Mouse (Mus musculus) MEL (cell line): Measurements from ENCODE around the gene Trpm4. TPM values are rescaled to one million over a fixed set of nuclear protein-coding genes. Genes with fewer than 3 reads are reported as not detected.

Experiments
- DNase-seq: peaks from one replicate; pipeline ENCODE4 v3.0.0; 2011; ENCODE audit warnings: low read depth, low spot score
- H3K27ac ChIP-seq: 2 replicates; pipeline ENCODE4 v1.5.1; 2012; ENCODE audit warnings: low read depth, mild to moderate bottlenecking, control low read depth, low read length, moderate library complexity; ENCODE audit not compliant: control insufficient read depth
- H3K27me3 ChIP-seq, 2 experiments: fragments of 150-350 bp in 1 of 2; sonication (generic) in 1 of 2; 2 replicates each; pipeline ENCODE4 v1.6.1; 2012; ENCODE audit warnings: low read length in 2 of 2, mild to moderate bottlenecking in 2 of 2, improper control_type of control experiment in 1 of 2, moderate library complexity in 1 of 2; ENCODE audit not compliant: insufficient read depth in 2 of 2, control insufficient read depth in 1 of 2
- H3K36me3 ChIP-seq, 2 experiments: 2 replicates each; pipeline ENCODE4 v1.6.1; 2012 to 2014; ENCODE audit warnings: low read length in 2 of 2, improper control_type of control experiment in 1 of 2, inconsistent platforms in 1 of 2, mild to moderate bottlenecking in 1 of 2; ENCODE audit not compliant: insufficient read depth in 2 of 2, control insufficient read depth in 1 of 2
- H3K4me1 ChIP-seq, 2 experiments: fragments of 150-350 bp in 1 of 2; sonication (generic) in 1 of 2; 2 replicates each; pipeline ENCODE4 v1.6.1; 2012; ENCODE audit warnings: low read length in 2 of 2, improper control_type of control experiment in 1 of 2, mild to moderate bottlenecking in 1 of 2; ENCODE audit not compliant: insufficient read depth in 2 of 2, control insufficient read depth in 1 of 2
- H3K4me3 ChIP-seq, 2 experiments: fragments of 150-350 bp in 1 of 2; sonication (generic) in 1 of 2; 2 replicates each; pipeline ENCODE4 v1.5.1; 2012; ENCODE audit warnings: low read depth in 2 of 2, low read length in 2 of 2, mild to moderate bottlenecking in 2 of 2, moderate library complexity in 2 of 2, control low read depth in 1 of 2, improper control_type of control experiment in 1 of 2; ENCODE audit not compliant: control insufficient read depth in 1 of 2, insufficient read depth in 1 of 2
- H3K79me2 ChIP-seq: 2 replicates; pipeline ENCODE4 v1.6.1; 2012; ENCODE audit warnings: mild to moderate bottlenecking, low read length, moderate library complexity; ENCODE audit not compliant: control insufficient read depth, poor library complexity, insufficient read depth
- H3K9ac ChIP-seq: 2 replicates; pipeline ENCODE4 v1.6.1; 2012; ENCODE audit warnings: low read depth, mild to moderate bottlenecking, control low read depth, low read length, moderate library complexity; ENCODE audit not compliant: control insufficient read depth, poor library complexity, severe bottlenecking
- H3K9me3 ChIP-seq: fragments of 150-350 bp; sonication (generic); replicated peaks from 2 replicates; pipeline ENCODE4 v1.6.1; 2012; ENCODE audit warnings: mild to moderate bottlenecking, low read length, improper control_type of control experiment, moderate library complexity; ENCODE audit not compliant: insufficient read depth
- CHD1 ChIP-seq: IDR thresholded peaks from 2 replicates; pipeline ENCODE4 v1.6.1; 2012; ENCODE audit warnings: low read depth, mild to moderate bottlenecking, inconsistent platforms, low read length, improper control_type of control experiment
- CHD2 ChIP-seq: IDR thresholded peaks from 2 replicates; pipeline ENCODE4 v1.6.1; 2011; ENCODE audit warnings: low read length, improper control_type of control experiment
- CTCF ChIP-seq, 3 experiments: IDR thresholded peaks in 2 of 3; conservative IDR thresholded peaks in 1 of 3; 2 replicates each; pipeline ENCODE4 v1.5.1; 2011 to 2012; ENCODE audit warnings: low read length in 3 of 3, low read depth in 2 of 3, mild to moderate bottlenecking in 2 of 3, improper control_type of control experiment in 1 of 3, inconsistent platforms in 1 of 3, mixed read lengths in 1 of 3, moderate library complexity in 1 of 3; ENCODE audit not compliant: control insufficient read depth in 1 of 3, insufficient read depth in 1 of 3, poor library complexity in 1 of 3, severe bottlenecking in 1 of 3
- ELF1 ChIP-seq: IDR thresholded peaks from 2 replicates; pipeline ENCODE4 v1.6.1; 2014; ENCODE audit warnings: low read depth, mild to moderate bottlenecking, inconsistent platforms, low read length, improper control_type of control experiment, moderate library complexity
- EP300 ChIP-seq, 2 experiments: IDR thresholded peaks; 2 replicates each; pipeline ENCODE4 v1.6.1; 2011; ENCODE audit warnings: improper control_type of control experiment in 2 of 2, low read length in 2 of 2, low read depth in 1 of 2, mild to moderate bottlenecking in 1 of 2
- GABPA ChIP-seq: IDR thresholded peaks from 2 replicates; pipeline ENCODE4 v1.6.1; 2012; ENCODE audit warnings: low read depth, mild to moderate bottlenecking, inconsistent platforms, low read length, improper control_type of control experiment, moderate library complexity
- GATA1 ChIP-seq: IDR thresholded peaks from 2 replicates; pipeline ENCODE4 v1.6.1; 2011; ENCODE audit warnings: low read depth, low read length, improper control_type of control experiment
- HCFC1 ChIP-seq: IDR thresholded peaks from 2 replicates; pipeline ENCODE4 v1.6.1; 2012; ENCODE audit warnings: low read depth, mild to moderate bottlenecking, inconsistent platforms, low read length, improper control_type of control experiment, moderate library complexity
- JUND ChIP-seq: IDR thresholded peaks from 2 replicates; pipeline ENCODE4 v1.6.1; 2011; ENCODE audit warnings: low read depth, mild to moderate bottlenecking, improper control_type of control experiment, low read length
- KAT2A ChIP-seq: conservative IDR thresholded peaks from 2 replicates; pipeline ENCODE4 v1.6.1; 2012; ENCODE audit warnings: low read depth, low read length, improper control_type of control experiment, inconsistent platforms
- MAFK ChIP-seq: IDR thresholded peaks from 2 replicates; pipeline ENCODE4 v1.6.1; 2011; ENCODE audit warnings: low read depth, mild to moderate bottlenecking, low read length, improper control_type of control experiment, borderline replicate concordance
- MAX ChIP-seq: IDR thresholded peaks from 2 replicates; pipeline ENCODE4 v1.6.1; 2011; ENCODE audit warnings: low read length, improper control_type of control experiment
- NRF1 ChIP-seq: IDR thresholded peaks from 2 replicates; pipeline ENCODE4 v1.6.1; 2014; ENCODE audit warnings: low read depth, mild to moderate bottlenecking, inconsistent platforms, low read length, improper control_type of control experiment, moderate library complexity; ENCODE audit not compliant: poor library complexity, insufficient read depth, severe bottlenecking
- POLR2A ChIP-seq, 2 experiments: IDR thresholded peaks; 2 replicates each; pipeline ENCODE4 v1.6.1; 2011 to 2012; ENCODE audit warnings: low read length in 2 of 2, mild to moderate bottlenecking in 2 of 2, control low read depth in 1 of 2, improper control_type of control experiment in 1 of 2, low read depth in 1 of 2, moderate library complexity in 1 of 2; ENCODE audit not compliant: control insufficient read depth in 1 of 2, insufficient read depth in 1 of 2, poor library complexity in 1 of 2
- POLR2AphosphoS2 ChIP-seq: IDR thresholded peaks from 2 replicates; pipeline ENCODE4 v1.6.1; 2011; ENCODE audit warnings: low read length, improper control_type of control experiment
- POLR2AphosphoS5 ChIP-seq: IDR thresholded peaks from 2 replicates; pipeline ENCODE4 v1.6.1; 2012; ENCODE audit warnings: low read depth, borderline replicate concordance, mild to moderate bottlenecking, inconsistent platforms, low read length, moderate library complexity, mixed read lengths
- RAD21 ChIP-seq: IDR thresholded peaks from 2 replicates; pipeline ENCODE4 v1.6.1; 2011; ENCODE audit warnings: mild to moderate bottlenecking, low read depth, low read length, improper control_type of control experiment
- SMC3 ChIP-seq: IDR thresholded peaks from 2 replicates; pipeline ENCODE4 v1.6.1; 2011; ENCODE audit warnings: low read depth, low read length, improper control_type of control experiment
- TAL1 ChIP-seq: IDR thresholded peaks from 2 replicates; pipeline ENCODE4 v1.6.1; 2012; ENCODE audit warnings: mild to moderate bottlenecking, inconsistent platforms, low read length, moderate library complexity, mixed read lengths
- TBP ChIP-seq: IDR thresholded peaks from 2 replicates; pipeline ENCODE4 v1.8.0; 2011; ENCODE audit warnings: low read depth, low read length, improper control_type of control experiment
- TCF12 ChIP-seq: IDR thresholded peaks from 2 replicates; pipeline ENCODE4 v1.6.1; 2014; ENCODE audit warnings: low read depth, mild to moderate bottlenecking, inconsistent platforms, low read length, improper control_type of control experiment, moderate library complexity
- USF2 ChIP-seq, 2 experiments: IDR thresholded peaks; 2 replicates each; pipeline ENCODE4 v1.6.1; 2011 to 2012; ENCODE audit warnings: improper control_type of control experiment in 2 of 2, low read length in 2 of 2, borderline replicate concordance in 1 of 2, inconsistent platforms in 1 of 2, low read depth in 1 of 2, mild to moderate bottlenecking in 1 of 2; ENCODE audit not compliant: insufficient read depth in 1 of 2
- ZC3H11A ChIP-seq: IDR thresholded peaks from 2 replicates; pipeline ENCODE4 v1.6.1; 2012; ENCODE audit warnings: low read depth, mild to moderate bottlenecking, inconsistent platforms, low read length, improper control_type of control experiment
- ZKSCAN1 ChIP-seq: IDR thresholded peaks from 2 replicates; pipeline ENCODE4 v1.6.1; 2012; ENCODE audit warnings: low read depth, mild to moderate bottlenecking, inconsistent platforms, low read length, improper control_type of control experiment, moderate library complexity
- ZNF384 ChIP-seq: IDR thresholded peaks from 2 replicates; pipeline ENCODE4 v1.6.1; 2012; ENCODE audit warnings: low read depth, mild to moderate bottlenecking, inconsistent platforms, low read length, improper control_type of control experiment
- polyA plus RNA-seq, 2 experiments: library from polyadenylated mRNA; stranded (reverse) in 1 of 2; unstranded in 1 of 2; fragments of >175 nt in 1 of 2; fragments of >200 nt in 1 of 2; gene quantifications; 2 replicates each; pipeline versions ENCODE4 v1.2.1 to v1.2.4; 2012; ENCODE audit warnings: low replicate concordance in 2 of 2, low read depth in 1 of 2; ENCODE audit not compliant: insufficient read length in 2 of 2, insufficient read depth in 1 of 2, missing spikeins in 1 of 2
- total RNA-seq: library from RNA; depleted of rRNA; stranded (reverse); fragments of 300-350 nt; gene quantifications from 2 replicates; pipeline ENCODE4 v1.2.3, GENCODE M21; 2012

Gene Trpm4
- total and polyA plus RNA-seq, 3 experiments = 4.8 to 6.9 TPM; not detected in 1

DNA sequence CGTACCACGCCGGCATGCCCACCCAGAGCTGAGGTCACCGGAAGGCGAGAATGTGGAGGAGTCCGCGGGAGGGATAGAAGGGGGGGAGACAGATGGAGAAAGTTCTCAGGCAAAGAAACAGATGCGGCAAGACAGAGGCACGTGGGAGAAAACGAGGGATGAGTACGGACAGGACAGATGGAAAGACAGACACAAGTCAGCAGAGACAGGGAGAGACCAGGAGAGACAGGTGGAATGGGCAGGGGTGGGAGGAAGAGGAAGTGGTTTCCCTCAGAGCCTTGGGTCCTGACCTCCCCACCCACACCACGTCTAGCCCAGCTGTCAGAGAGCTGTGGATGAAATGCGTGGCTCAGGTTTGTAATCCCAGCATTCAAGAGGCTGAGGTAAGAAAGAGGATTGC is 13.3 kb upstream of the Trpm4 start:
- Histone ChIP-seq H3K9ac (no peak overlapping the region), H3K9me3 (no peaks in the 10 kb centered on the region), H3K27me3 (no peaks in the 10 kb centered on the region), H3K4me3 (no peak overlapping the region), H3K27ac (no peak overlapping the region), H3K36me3 (no peaks in the 10 kb centered on the region), H3K4me1 (peaks cover 0 to 2% of the 10 kb centered on the region in 2 experiments; a peak in 3 of 4 replicates), H3K79me2 (no peaks in the 10 kb centered on the region)
- TF ChIP-seq TBP = no peak
- no peak for TF ChIP-seq POLR2A (IDR thresholded peaks at IDR 0.05; ENCODE audit: control insufficient read depth in 1 of 2, insufficient read depth in 1 of 2, low read depth in 1 of 2, low read length in 2 of 2, poor library complexity in 1 of 2)
- TF ChIP-seq GABPA = no peak
- no peak for TF ChIP-seq MAX
- TF ChIP-seq ZC3H11A = no peak
- no peak for TF ChIP-seq ZKSCAN1
- DNase-seq = no peak

- H3K36me3 ChIP-seq = peaks cover 0 to 5% of the 10 kb centered on the region in 2 experiments; a peak in 1 of 4 replicates
- peaks cover 5 to 24% of the 10 kb centered on the region in 2 experiments for H3K4me1 ChIP-seq
- no peak overlapping the region for H3K27ac ChIP-seq
- H3K27me3 ChIP-seq = no peaks in the 10 kb centered on the region
- no peak overlapping the region for H3K9ac ChIP-seq
- TF ChIP-seq HCFC1 = no peak
- TF ChIP-seq TCF12 = no peak
- TF ChIP-seq POLR2AphosphoS5 = no peak
- no peak for TF ChIP-seq TAL1
- no peak for TF ChIP-seq CHD1
- TF ChIP-seq GATA1 = no peak
- TF ChIP-seq ZC3H11A = 0 out of 2 replicates have a peak, but pooled peaks have one; percentile 3
- TF ChIP-seq RAD21 = peak; percentile 14
- peak; percentile 41 to 54 (median 42) for TF ChIP-seq CTCF (IDR thresholded peaks at IDR 0.05 in 2 of 3, conservative IDR thresholded peaks at IDR 0.05 in 1 of 3; ENCODE audit: control insufficient read depth in 1 of 3, insufficient read depth in 1 of 3, low read depth in 2 of 3, low read length in 3 of 3, poor library complexity in 1 of 3, severe bottlenecking in 1 of 3)
- H3K4me3 ChIP-seq = no peak overlapping the region
- DNase-seq = no peak
- H3K9me3 ChIP-seq = no peaks in the 10 kb centered on the region
- no peaks in the 10 kb centered on the region; the same call in 1 of the 2 replicates for H3K79me2 ChIP-seq
Observed at GRCm38 (mm10) chr7:45343543-45343942, 10.0 kb upstream of the Trpm4 start.

DNA sequence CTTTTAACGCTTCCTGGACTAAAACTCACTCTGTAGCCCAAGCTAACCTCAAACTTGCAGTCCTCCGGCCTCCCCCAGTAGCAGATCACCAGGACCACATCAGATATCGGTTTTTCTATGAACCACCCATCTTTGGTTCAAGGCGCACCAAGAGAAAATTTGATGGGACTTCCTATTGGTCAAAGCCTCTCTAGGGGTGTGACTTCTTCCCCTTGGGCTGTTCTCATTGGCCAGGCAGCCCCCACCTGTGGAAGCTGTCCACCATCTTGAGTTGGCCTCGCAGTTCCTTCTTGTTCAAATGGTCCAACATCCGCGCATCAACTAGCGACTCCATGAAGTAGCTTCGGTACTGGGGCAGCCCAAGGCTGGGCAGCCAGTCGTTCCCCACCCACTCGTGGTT is 8.5 kb upstream of the Trpm4 start:
- no peak overlapping the region for H3K4me3 ChIP-seq
- no peaks in the 10 kb centered on the region; the same call in 1 of the 2 replicates for H3K79me2 ChIP-seq
- H3K27ac ChIP-seq = peak overlapping the region; percentile 3; the same call in 1 of the 2 replicates
- peaks cover 6 to 24% of the 10 kb centered on the region in 2 experiments for H3K4me1 ChIP-seq
- H3K9ac ChIP-seq = no peak overlapping the region
- H3K36me3 ChIP-seq = peaks cover 0 to 5% of the 10 kb centered on the region in 2 experiments; a peak in 1 of 4 replicates
- TF ChIP-seq GATA1 (no peak), GABPA (no peak), USF2 (IDR thresholded peaks at IDR 0.05; ENCODE audit: borderline replicate concordance in 1 of 2, insufficient read depth in 1 of 2, low read depth in 1 of 2, low read length in 2 of 2) (no peak), KAT2A (no peak), POLR2AphosphoS5 (no peak), MAX (no peak), POLR2A (IDR thresholded peaks at IDR 0.05; ENCODE audit: control insufficient read depth in 1 of 2, insufficient read depth in 1 of 2, low read depth in 1 of 2, low read length in 2 of 2, poor library complexity in 1 of 2) (no peak), ELF1 (no peak), SMC3 (no peak), POLR2AphosphoS2 (no peak), NRF1 (no peak), MAFK (no peak), EP300 (IDR thresholded peaks at IDR 0.05; ENCODE audit: low read depth in 1 of 2, low read length in 2 of 2) (no peak), ZNF384 (no peak), JUND (no peak), ZC3H11A (no peak), CHD2 (no peak), HCFC1 (no peak)
- no peaks in the 10 kb centered on the region for H3K9me3 ChIP-seq
- no peaks in the 10 kb centered on the region for H3K27me3 ChIP-seq
- DNase-seq = peak; percentile 53
